Mouse (Mus musculus): ENCODE data around the gene Pou4f1.

DNA sequence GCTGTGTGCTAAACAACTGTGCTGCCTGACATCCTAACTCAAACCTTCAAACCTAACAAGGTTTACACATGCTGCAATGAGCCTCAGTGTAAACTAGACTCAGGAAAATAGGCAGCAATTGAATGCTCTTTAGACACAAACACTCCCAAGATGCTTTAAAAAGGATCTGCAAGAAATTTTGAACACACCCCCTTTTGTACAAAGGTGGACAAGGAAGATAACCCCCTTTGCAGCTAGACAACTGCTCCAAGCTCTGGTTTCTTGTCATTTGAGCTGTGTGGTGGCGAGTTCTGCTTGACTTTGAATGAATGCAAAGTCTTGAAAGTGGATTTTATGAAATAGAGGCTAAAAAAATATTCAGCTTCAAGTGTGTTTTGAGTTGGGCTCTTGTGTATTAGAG is 7.6 kb upstream of the Pou4f1 start:
- TF ChIP-seq CTCF (IDR thresholded peaks at IDR 0.05 in 2 of 3, conservative IDR thresholded peaks at IDR 0.05 in 1 of 3; ENCODE audit: control insufficient read depth in 1 of 3, insufficient read depth in 1 of 3, low read depth in 2 of 3, low read length in 3 of 3, poor library complexity in 1 of 3, severe bottlenecking in 1 of 3) (no peak), ZMIZ1 (IDR thresholded peaks at IDR 0.05; ENCODE audit: low read depth, low read length) (no peak), E2F4 (IDR thresholded peaks at IDR 0.05; ENCODE audit: borderline replicate concordance, low read depth, low read length) (no peak), POLR2A (IDR thresholded peaks at IDR 0.05; ENCODE audit: control insufficient read depth in 1 of 2, insufficient read depth in 1 of 2, low read depth in 1 of 2, low read length in 2 of 2, poor library complexity in 1 of 2) (no peak), POLR2AphosphoS2 (IDR thresholded peaks at IDR 0.05; ENCODE audit: low read length) (no peak), GATA1 (IDR thresholded peaks at IDR 0.05; ENCODE audit: low read depth, low read length) (peak; percentile 36; the same call in 1 of the 2 replicates), TBP (IDR thresholded peaks at IDR 0.05; ENCODE audit: low read depth, low read length) (no peak), ZKSCAN1 (IDR thresholded peaks at IDR 0.05; ENCODE audit: low read depth, low read length) (no peak), JUND (IDR thresholded peaks at IDR 0.05; ENCODE audit: low read depth, low read length) (no peak), USF2 (IDR thresholded peaks at IDR 0.05; ENCODE audit: borderline replicate concordance in 1 of 2, insufficient read depth in 1 of 2, low read depth in 1 of 2, low read length in 2 of 2) (no peak)
